In the genomic region with DNA sequence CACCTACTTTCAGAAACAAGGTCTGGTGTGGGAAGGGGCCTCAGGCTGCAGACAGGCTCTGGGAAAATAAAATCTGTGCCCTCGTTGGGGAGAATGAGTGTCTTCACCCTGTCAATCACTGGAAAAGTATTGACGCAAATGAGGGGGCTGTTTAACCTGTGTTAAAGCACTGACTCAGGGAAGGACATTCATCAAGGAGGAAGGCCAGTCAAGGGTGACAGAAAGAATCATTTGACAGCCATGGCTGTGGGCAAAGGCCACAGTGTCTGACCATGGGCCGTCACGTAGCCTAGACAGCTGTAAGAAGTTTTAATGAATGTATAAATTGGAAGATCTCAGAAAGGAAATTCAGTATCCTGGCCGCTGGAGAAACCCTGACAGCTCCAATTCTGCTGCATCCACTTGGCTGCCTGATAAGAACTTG, we compare ENCODE assay signal across 9 mouse cellular contexts. TPM values are rescaled to one million over a fixed set of nuclear protein-coding genes. Genes with fewer than 3 reads are reported as not detected.
DNase-seq lines count a peak whose midpoint lies in the region; ATAC-seq and TF ChIP-seq lines count a peak whose summit lies in the region.
"Had no signal": no experiment of that assay in that cellular context is flagged by ENCODE, and none has a peak within 500 bp of the region (broad histone marks: within the 10 kb centered on the region; RNA-seq: fewer than 3 reads in every experiment).

No protein-coding gene starts in this region.

- intact Hi-C loops in left cerebral cortex, postnatal 14 days (cut with DNase I) = no loop called here

- no peaks in the 10 kb centered on the region; the same call in 1 of the 2 replicates for H3K79me2 ChIP-seq in CH12.LX (replicated peaks; ENCODE audit: control insufficient read depth, extremely low read depth, insufficient read depth, poor library complexity, severe bottlenecking)

- in situ Hi-C loops in CH12.LX (cut with MboI; ENCODE audit: low pct_ligation_motif_present, low pct_unique_long_range_greater_than_20kb, low sequenced_read_pairs) = no loop called here

- peak overlapping the region in 1 of 3 experiments; percentile 13 for H3K4me3 ChIP-seq in CH12.LX (replicated peaks in 1 of 3; ENCODE audit: low read depth in 2 of 3, low read length in 2 of 3, poor library complexity in 1 of 3)
- H3K4me3 ChIP-seq in bone marrow, adult 2 months (replicated peaks; ENCODE audit: control insufficient read depth, low read depth, low read length) = no peak overlapping the region
- no peak overlapping the region for H3K4me3 ChIP-seq in limb, embryonic 14.5 days (replicated peaks; ENCODE audit: low read length)

- peaks cover 28 to 71% of the 10 kb centered on the region in 2 experiments for H3K36me3 ChIP-seq in CH12.LX (replicated peaks in 1 of 2; ENCODE audit: control insufficient read depth in 1 of 2, insufficient read depth in 1 of 2, low read length in 1 of 2)
- peaks cover 4% of the 10 kb centered on the region for H3K36me3 ChIP-seq in limb, embryonic 14.5 days (ENCODE audit: control insufficient read depth, insufficient read depth, low read length)

- 33% methylated on average over 5 of the region's 5 CpGs for WGBS in bone marrow, adult 2 months
- WGBS in limb, embryonic 14.5 days = 66% methylated on average over 5 of the region's 5 CpGs

- no peak for TF ChIP-seq RAD21 in CH12.LX (IDR thresholded peaks at IDR 0.05; ENCODE audit: low read depth, low read length)

- H3K4me2 ChIP-seq in CH12.LX (ENCODE audit: insufficient read depth, low read depth, poor library complexity, severe bottlenecking) = peak overlapping the region; percentile 79
- no peak overlapping the region for H3K4me2 ChIP-seq in limb, embryonic 14.5 days (replicated peaks; ENCODE audit: low read depth, low read length, severe bottlenecking)

- H3K9me3 ChIP-seq in CH12.LX (replicated peaks; ENCODE audit: low read length) = no peaks in the 10 kb centered on the region
- no peaks in the 10 kb centered on the region for H3K9me3 ChIP-seq in limb, embryonic 14.5 days (ENCODE audit: control insufficient read depth, low read length)

- H3K9ac ChIP-seq in CH12.LX (ENCODE audit: insufficient read depth, low read depth) = peak overlapping the region; percentile 51
- H3K9ac ChIP-seq in limb, embryonic 14.5 days (ENCODE audit: low read depth, low read length, severe bottlenecking) = no peak overlapping the region

- no peak for TF ChIP-seq EP300 in CH12.LX (IDR thresholded peaks at IDR 0.05; ENCODE audit: low read length)

- no peak for TF ChIP-seq CTCF in CH12.LX (conservative IDR thresholded peaks at IDR 0.05 in 1 of 2, IDR thresholded peaks at IDR 0.05 in 1 of 2; ENCODE audit: low read depth in 2 of 2, low read length in 2 of 2)
- no peak for TF ChIP-seq CTCF in bone marrow, adult 2 months (IDR thresholded peaks at IDR 0.05; ENCODE audit: control insufficient read depth, insufficient read depth, low read length)

- H3K4me1 ChIP-seq in CH12.LX (ENCODE audit: control insufficient read depth in 1 of 2, insufficient read depth in 2 of 2) = peaks cover 21 to 79% of the 10 kb centered on the region in 2 experiments
- H3K4me1 ChIP-seq in bone marrow, adult 2 months (ENCODE audit: control insufficient read depth, insufficient read depth, low read length) = peaks cover 6% of the 10 kb centered on the region
- peaks cover 23% of the 10 kb centered on the region for H3K4me1 ChIP-seq in limb, embryonic 14.5 days (ENCODE audit: control insufficient read depth, insufficient read depth, low read length)

- no peak for ATAC-seq in limb, embryonic 14.5 days (ENCODE audit: low FRiP score, low read depth)

- no peaks in the 10 kb centered on the region for H3K27me3 ChIP-seq in CH12.LX (replicated peaks)
- H3K27me3 ChIP-seq in limb, embryonic 14.5 days (ENCODE audit: control insufficient read depth, insufficient read depth, low read length) = no peaks in the 10 kb centered on the region

- dilution Hi-C loops in CH12.LX (cut with MboI; ENCODE audit: extremely low pct_ligation_motif_present, extremely low pct_unique_long_range_greater_than_20kb, low sequenced_read_pairs) = no loop called here

- DNase-seq in kidney, adult 9 months = peak; percentile 26
- DNase-seq in kidney, adult 8-10 months = no peak
- DNase-seq in CH12.LX (ENCODE audit: extremely low read depth) = peak; percentile 72
- DNase-seq in limb, embryonic 14.5 days (ENCODE audit: low spot score) = no peak
- DNase-seq in left cerebral cortex, postnatal 14 days (ENCODE audit: low spot score in 2 of 2) = no peak
- DNase-seq in right cerebral cortex, adult 18-20 months = no peak
- DNase-seq in urinary bladder, postnatal 4 days (ENCODE audit: low spot score in 2 of 2) = no peak
- DNase-seq: cerebellum, postnatal 36 days had no signal

- TF ChIP-seq POLR2A in CH12.LX (IDR thresholded peaks at IDR 0.05; ENCODE audit: low read depth, low read length) = no peak; the same call in 1 of the 2 replicates
- no peak for TF ChIP-seq POLR2A in bone marrow, adult 2 months (IDR thresholded peaks at IDR 0.05; ENCODE audit: borderline replicate concordance, control insufficient read depth, low read depth, low read length)
- no peak for TF ChIP-seq POLR2A in limb, embryonic 14.5 days (IDR thresholded peaks at IDR 0.05; ENCODE audit: borderline replicate concordance, extremely low read depth, insufficient read depth, insufficient read length)

- H3K27ac ChIP-seq in CH12.LX (ENCODE audit: insufficient read depth, low read depth) = peak overlapping the region; percentile 97
- H3K27ac ChIP-seq in bone marrow, adult 2 months (ENCODE audit: control insufficient read depth, insufficient read depth, low read depth, low read length, poor library complexity) = peak overlapping the region; percentile 66
- H3K27ac ChIP-seq in limb, embryonic 14.5 days (replicated peaks; ENCODE audit: low read depth, low read length) = peak overlapping the region; percentile 85

TF ChIP-seq in CH12.LX, 34 proteins besides CTCF, POLR2A, EP300 and RAD21:
- no peak for TF ChIP-seq CHD2 (IDR thresholded peaks at IDR 0.05; ENCODE audit: low read length)
- TF ChIP-seq USF1 (IDR thresholded peaks at IDR 0.05; ENCODE audit: low read depth, low read length) = no peak
- TF ChIP-seq SIN3A (IDR thresholded peaks at IDR 0.05; ENCODE audit: low read length) = no peak
- no peak for TF ChIP-seq ZC3H11A (IDR thresholded peaks at IDR 0.05; ENCODE audit: low read depth, low read length)
- peak; percentile 58 for TF ChIP-seq ETS1 (conservative IDR thresholded peaks at IDR 0.05; ENCODE audit: low read depth, low read length)
- no peak for TF ChIP-seq RCOR1 (conservative IDR thresholded peaks at IDR 0.05; ENCODE audit: low read depth, low read length)
- TF ChIP-seq E2F4 (IDR thresholded peaks at IDR 0.05; ENCODE audit: insufficient replicate concordance, low read depth, low read length) = no peak
- no peak for TF ChIP-seq UBTF (IDR thresholded peaks at IDR 0.05; ENCODE audit: low read depth, low read length)
- no peak for TF ChIP-seq POLR2AphosphoS2 (IDR thresholded peaks at IDR 0.05; ENCODE audit: low read depth, low read length)
- no peak for TF ChIP-seq JUN (IDR thresholded peaks at IDR 0.05; ENCODE audit: insufficient read depth, low read depth, low read length)
- no peak for TF ChIP-seq TBP (conservative IDR thresholded peaks at IDR 0.05; ENCODE audit: low read depth, low read length)
- no peak for TF ChIP-seq CHD1 (IDR thresholded peaks at IDR 0.05; ENCODE audit: low read depth, low read length)
- no peak for TF ChIP-seq MXI1 (IDR thresholded peaks at IDR 0.05; ENCODE audit: low read depth, low read length)
- no peak for TF ChIP-seq ZNF384 (IDR thresholded peaks at IDR 0.05; ENCODE audit: low read depth, low read length)
- TF ChIP-seq IRF4 (IDR thresholded peaks at IDR 0.05; ENCODE audit: low read depth, low read length) = peak; percentile 42; the same call in 1 of the 2 replicates
- TF ChIP-seq BHLHE40 (IDR thresholded peaks at IDR 0.05; ENCODE audit: low read depth, low read length) = no peak
- TF ChIP-seq ZMIZ1 (IDR thresholded peaks at IDR 0.05; ENCODE audit: low read depth, low read length) = no peak
- TF ChIP-seq JUND (conservative IDR thresholded peaks at IDR 0.05; ENCODE audit: low read depth, low read length) = 0 out of 2 replicates have a peak, but pooled peaks have one; percentile 9
- peak; percentile 51 for TF ChIP-seq MAZ (IDR thresholded peaks at IDR 0.05; ENCODE audit: low read depth, low read length)
- no peak for TF ChIP-seq HCFC1 (IDR thresholded peaks at IDR 0.05; ENCODE audit: low read depth, low read length)
- no peak for TF ChIP-seq MAFK (IDR thresholded peaks at IDR 0.05; ENCODE audit: insufficient replicate concordance, low read length)
- no peak for TF ChIP-seq MEF2A (IDR thresholded peaks at IDR 0.05; ENCODE audit: borderline replicate concordance, low read depth, low read length)
- no peak for TF ChIP-seq SMC3 (IDR thresholded peaks at IDR 0.05; ENCODE audit: low read depth, low read length)
- no peak for TF ChIP-seq MAX (IDR thresholded peaks at IDR 0.05; ENCODE audit: low read length)
- TF ChIP-seq KAT2A (IDR thresholded peaks at IDR 0.05; ENCODE audit: insufficient replicate concordance, low read length) = no peak
- no peak for TF ChIP-seq NELFE (IDR thresholded peaks at IDR 0.05; ENCODE audit: low read depth, low read length)

RNA-seq across cellular contexts. Expression of a gene that starts 18.2 kb away (rescaled TPM):
- total RNA-seq in CH12.LX (2012; rRNA removed) (39.6 and 50.3 TPM in 2 replicates), CH12.LX (2014; rRNA removed) (44.1 and 44.9 TPM in 2 replicates)
- polyA plus RNA-seq in CH12.LX (2012; ENCODE audit: insufficient read length, low read depth) = 36.2 and 38.8 TPM in 2 replicates
- 31.1 and 49.4 TPM in 2 replicates for polyA plus RNA-seq in bone marrow, adult 2 months (2011; ENCODE audit: insufficient read depth, insufficient read length, low replicate concordance, missing spikeins)
- 32.1 and 32.8 TPM in 2 replicates for polyA plus RNA-seq in limb, embryonic 14.5 days (2012; rRNA removed)
- 22.1 and 27.5 TPM in 2 replicates for polyA plus RNA-seq in limb, embryonic 14.5 days (2014; fragmentation: Nextera tagmentation; extraction: Ambion mirVana)
- total RNA-seq in left cerebral cortex, postnatal 14 days (2021) = 10 to 100 TPM; 14.4 to 14.7 TPM

RNA-seq across cellular contexts. Expression of a gene that starts 46.2 kb away (rescaled TPM):
- 2.1 and 2.7 TPM in 2 replicates for total RNA-seq in CH12.LX (2012; rRNA removed)
- total RNA-seq in CH12.LX (2014; rRNA removed) = 0.34 and 0.54 TPM in 2 replicates
- 0.48 and 0.99 TPM in 2 replicates for polyA plus RNA-seq in CH12.LX (2012; ENCODE audit: insufficient read length, low read depth)
- 5.5 and 7.5 TPM in 2 replicates for polyA plus RNA-seq in bone marrow, adult 2 months (2011; ENCODE audit: insufficient read depth, insufficient read length, low replicate concordance, missing spikeins)
- 33.8 and 45.3 TPM in 2 replicates for polyA plus RNA-seq in limb, embryonic 14.5 days (2012; rRNA removed)
- polyA plus RNA-seq in limb, embryonic 14.5 days (2014; fragmentation: Nextera tagmentation; extraction: Ambion mirVana) = 10.0 and 12.5 TPM in 2 replicates
- total RNA-seq in left cerebral cortex, postnatal 14 days (2021) = 100 to 1,000 TPM; 414 to 420 TPM

Comparison
In these comparisons a context has a peak if more than half of its experiments do, and no peak if none do; other contexts are left out.
1. DNase-seq: peak in kidney, adult 9 months (single experiment) and CH12.LX (single experiment); none in kidney, adult 8-10 months (0 of 2), limb, embryonic 14.5 days (single experiment), left cerebral cortex, postnatal 14 days (0 of 2), right cerebral cortex, adult 18-20 months (single experiment) and urinary bladder, postnatal 4 days (0 of 2).
2. Peak in every context shown above with its lines, with median percentiles within 50 percentile points of each other: H3K27ac ChIP-seq.